Mouse (Mus musculus): Measurements from ENCODE around the gene Nkd1. TPM values are rescaled to one million over a fixed set of nuclear protein-coding genes. Genes with fewer than 3 reads are reported as not detected.

Nkd1 gene
- polyA plus RNA-seq, 1 experiment from 2014 or later = 35.8 TPM

- ATAC-seq (replicated peaks; ENCODE audit: low FRiP score, low TSS enrichment, low read depth) (no peak), DNase-seq (ENCODE audit: low spot score) (no peak)
- no peak overlapping the region for H3K27ac ChIP-seq (ENCODE audit: low read depth)
- H3K9me3 ChIP-seq (ENCODE audit: control insufficient read depth, low read length) = no peaks in the 10 kb centered on the region
- no peak overlapping the region for H3K9ac ChIP-seq (ENCODE audit: low read length)
- no peak overlapping the region for H3K4me2 ChIP-seq (ENCODE audit: low read length)
- H3K4me3 ChIP-seq (ENCODE audit: low read depth, low read length) = no peak overlapping the region
- H3K4me1 ChIP-seq (replicated peaks; ENCODE audit: control insufficient read depth, insufficient read depth, low read length) = 0 out of 2 replicates have a peak, but pooled peaks cover 9% of the 10 kb centered on the region
- no peaks in the 10 kb centered on the region for H3K36me3 ChIP-seq (ENCODE audit: control insufficient read depth, insufficient read depth, low read length)
- peaks cover 10% of the 10 kb centered on the region; the same call in 1 of the 2 replicates for H3K27me3 ChIP-seq (replicated peaks; ENCODE audit: control insufficient read depth, insufficient read depth, low read length)
- WGBS = 84% methylated on average over 3 of the region's 3 CpGs
Measured at GRCm38 (mm10) chr8:88624276-88624675, 103.1 kb downstream of the Nkd1 start.

GRCm38 (mm10) chr8:88626433-88626832 is 105.3 kb downstream of the Nkd1 start:
- Histone ChIP-seq H3K27ac (ENCODE audit: low read depth) (no peak overlapping the region), H3K4me2 (ENCODE audit: low read length) (no peak overlapping the region), H3K4me3 (ENCODE audit: low read depth, low read length) (no peak overlapping the region), H3K27me3 (replicated peaks; ENCODE audit: control insufficient read depth, insufficient read depth, low read length) (peaks cover 10% of the 10 kb centered on the region; the same call in 1 of the 2 replicates), H3K4me1 (replicated peaks; ENCODE audit: control insufficient read depth, insufficient read depth, low read length) (0 out of 2 replicates have a peak, but pooled peaks cover 4% of the 10 kb centered on the region), H3K9me3 (ENCODE audit: control insufficient read depth, low read length) (no peaks in the 10 kb centered on the region), H3K36me3 (ENCODE audit: control insufficient read depth, insufficient read depth, low read length) (no peaks in the 10 kb centered on the region), H3K9ac (ENCODE audit: low read length) (no peak overlapping the region)
- ATAC-seq (replicated peaks; ENCODE audit: low FRiP score, low TSS enrichment, low read depth) (no peak), DNase-seq (ENCODE audit: low spot score) (no peak)
- WGBS = 45% methylated on average over 3 of the region's 3 CpGs

GRCm38 (mm10) chr8:88626940-88627264 is 105.7 kb downstream of the Nkd1 start:
- Histone ChIP-seq H3K9ac (ENCODE audit: low read length) (peak overlapping the region; percentile 40), H3K9me3 (ENCODE audit: control insufficient read depth, low read length) (no peaks in the 10 kb centered on the region), H3K4me2 (ENCODE audit: low read length) (peak overlapping the region; percentile 59), H3K27me3 (replicated peaks; ENCODE audit: control insufficient read depth, insufficient read depth, low read length) (peaks cover 10% of the 10 kb centered on the region; the same call in 1 of the 2 replicates), H3K27ac (ENCODE audit: low read depth) (no peak overlapping the region), H3K4me1 (replicated peaks; ENCODE audit: control insufficient read depth, insufficient read depth, low read length) (0 out of 2 replicates have a peak, but pooled peaks cover 4% of the 10 kb centered on the region), H3K36me3 (ENCODE audit: control insufficient read depth, insufficient read depth, low read length) (no peaks in the 10 kb centered on the region), H3K4me3 (ENCODE audit: low read depth, low read length) (peak overlapping the region; percentile 39)
- no peak for ATAC-seq (replicated peaks; ENCODE audit: low FRiP score, low TSS enrichment, low read depth)
- no peak for DNase-seq (ENCODE audit: low spot score)
- 10% methylated on average over 19 of the region's 19 CpGs for WGBS

- DNase-seq (ENCODE audit: low spot score) (peak; percentile 85), ATAC-seq (replicated peaks; ENCODE audit: low FRiP score, low TSS enrichment, low read depth) (peak; percentile 80)
- Histone ChIP-seq H3K9me3 (ENCODE audit: control insufficient read depth, low read length) (no peaks in the 10 kb centered on the region), H3K4me2 (ENCODE audit: low read length) (peak overlapping the region; percentile 59), H3K4me1 (replicated peaks; ENCODE audit: control insufficient read depth, insufficient read depth, low read length) (0 out of 2 replicates have a peak, but pooled peaks cover 4% of the 10 kb centered on the region), H3K36me3 (ENCODE audit: control insufficient read depth, insufficient read depth, low read length) (no peaks in the 10 kb centered on the region), H3K27ac (ENCODE audit: low read depth) (no peak overlapping the region), H3K4me3 (ENCODE audit: low read depth, low read length) (peak overlapping the region; percentile 39), H3K9ac (ENCODE audit: low read length) (peak overlapping the region; percentile 40), H3K27me3 (replicated peaks; ENCODE audit: control insufficient read depth, insufficient read depth, low read length) (peaks cover 10% of the 10 kb centered on the region; the same call in 1 of the 2 replicates)
- WGBS = under 1% methylated on average over 105 of the region's 105 CpGs
Measured at GRCm38 (mm10) chr8:88627265-88627991, 106.3 kb downstream of the Nkd1 start.

- 0 out of 2 replicates have a peak, but pooled peaks cover 4% of the 10 kb centered on the region for H3K4me1 ChIP-seq (replicated peaks; ENCODE audit: control insufficient read depth, insufficient read depth, low read length)
- no peak overlapping the region for H3K27ac ChIP-seq (ENCODE audit: low read depth)
- H3K4me3 ChIP-seq (ENCODE audit: low read depth, low read length) = peak overlapping the region; percentile 39
- H3K36me3 ChIP-seq (ENCODE audit: control insufficient read depth, insufficient read depth, low read length) = no peaks in the 10 kb centered on the region
- H3K9ac ChIP-seq (ENCODE audit: low read length) = peak overlapping the region; percentile 40
- peak overlapping the region; percentile 59 for H3K4me2 ChIP-seq (ENCODE audit: low read length)
- DNase-seq (ENCODE audit: low spot score) = no peak
- ATAC-seq (replicated peaks; ENCODE audit: low FRiP score, low TSS enrichment, low read depth) = no peak
- no peaks in the 10 kb centered on the region for H3K9me3 ChIP-seq (ENCODE audit: control insufficient read depth, low read length)
- peaks cover 10% of the 10 kb centered on the region; the same call in 1 of the 2 replicates for H3K27me3 ChIP-seq (replicated peaks; ENCODE audit: control insufficient read depth, insufficient read depth, low read length)
- 65% methylated on average over 14 of the region's 14 CpGs for WGBS
Measured at GRCm38 (mm10) chr8:88628001-88628774, 107.0 kb downstream of the Nkd1 start.

- H3K9ac ChIP-seq (ENCODE audit: low read length) = no peak overlapping the region
- H3K36me3 ChIP-seq (ENCODE audit: control insufficient read depth, insufficient read depth, low read length) = no peaks in the 10 kb centered on the region
- no peak for DNase-seq (ENCODE audit: low spot score)
- ATAC-seq (replicated peaks; ENCODE audit: low FRiP score, low TSS enrichment, low read depth) = no peak
- no peaks in the 10 kb centered on the region for H3K9me3 ChIP-seq (ENCODE audit: control insufficient read depth, low read length)
- peaks cover 10% of the 10 kb centered on the region; the same call in 1 of the 2 replicates for H3K27me3 ChIP-seq (replicated peaks; ENCODE audit: control insufficient read depth, insufficient read depth, low read length)
- H3K27ac ChIP-seq (ENCODE audit: low read depth) = no peak overlapping the region
- H3K4me3 ChIP-seq (ENCODE audit: low read depth, low read length) = no peak overlapping the region
- 60% methylated on average over 4 of the region's 4 CpGs for WGBS
- no peak overlapping the region for H3K4me2 ChIP-seq (ENCODE audit: low read length)
- H3K4me1 ChIP-seq (replicated peaks; ENCODE audit: control insufficient read depth, insufficient read depth, low read length) = 0 out of 2 replicates have a peak, but pooled peaks cover 4% of the 10 kb centered on the region
Measured at GRCm38 (mm10) chr8:88630225-88630624, 109.1 kb downstream of the Nkd1 start.

GRCm38 (mm10) chr8:88631081-88631480 is 109.9 kb downstream of the Nkd1 start:
- Histone ChIP-seq H3K27me3 (replicated peaks; ENCODE audit: control insufficient read depth, insufficient read depth, low read length) (peaks cover 6% of the 10 kb centered on the region; the same call in 1 of the 2 replicates), H3K27ac (ENCODE audit: low read depth) (no peak overlapping the region), H3K9ac (ENCODE audit: low read length) (no peak overlapping the region), H3K4me2 (ENCODE audit: low read length) (no peak overlapping the region), H3K4me3 (ENCODE audit: low read depth, low read length) (no peak overlapping the region), H3K4me1 (replicated peaks; ENCODE audit: control insufficient read depth, insufficient read depth, low read length) (0 out of 2 replicates have a peak, but pooled peaks cover 7% of the 10 kb centered on the region), H3K9me3 (ENCODE audit: control insufficient read depth, low read length) (no peaks in the 10 kb centered on the region), H3K36me3 (ENCODE audit: control insufficient read depth, insufficient read depth, low read length) (no peaks in the 10 kb centered on the region)
- DNase-seq (ENCODE audit: low spot score) = no peak
- no peak for ATAC-seq (replicated peaks; ENCODE audit: low FRiP score, low TSS enrichment, low read depth)

GRCm38 (mm10) chr8:88633343-88633765 is 112.2 kb downstream of the Nkd1 start:
- Histone ChIP-seq H3K9ac (ENCODE audit: low read length) (no peak overlapping the region), H3K9me3 (ENCODE audit: control insufficient read depth, low read length) (no peaks in the 10 kb centered on the region), H3K4me1 (replicated peaks; ENCODE audit: control insufficient read depth, insufficient read depth, low read length) (0 out of 2 replicates have a peak, but pooled peaks cover 3% of the 10 kb centered on the region), H3K36me3 (ENCODE audit: control insufficient read depth, insufficient read depth, low read length) (no peaks in the 10 kb centered on the region), H3K4me2 (ENCODE audit: low read length) (no peak overlapping the region), H3K27me3 (replicated peaks; ENCODE audit: control insufficient read depth, insufficient read depth, low read length) (peaks cover 3% of the 10 kb centered on the region; the same call in 1 of the 2 replicates), H3K27ac (ENCODE audit: low read depth) (no peak overlapping the region), H3K4me3 (ENCODE audit: low read depth, low read length) (no peak overlapping the region)
- no peak for ATAC-seq (replicated peaks; ENCODE audit: low FRiP score, low TSS enrichment, low read depth)
- no peak for DNase-seq (ENCODE audit: low spot score)
- WGBS = 82% methylated on average over 7 of the region's 7 CpGs
